Mouse (Mus musculus) lung, adult 2 months (tissue): ENCODE measurements around the gene Sf3a3.

Source experiments
- CTCF ChIP-seq: fragments of 200-500 bp; IDR thresholded peaks from 2 replicates; pipeline ENCODE4 v1.5.1; 2011; ENCODE audit warnings: mild to moderate bottlenecking, low read length, control low read depth; ENCODE audit not compliant: insufficient read depth
- POLR2A ChIP-seq: fragments of 200-500 bp; IDR thresholded peaks from 2 replicates; pipeline ENCODE4 v1.6.1; 2011; ENCODE audit warnings: low read depth, mild to moderate bottlenecking, control low read depth, low read length, borderline replicate concordance; ENCODE audit errors: extremely low read depth

GRCm38 (mm10) chr4:124708518-124709477 is 5.8 kb upstream of the Sf3a3 start:
- TF ChIP-seq CTCF = no peak
- TF ChIP-seq POLR2A = peak; percentile 71; the same call in 1 of the 2 replicates
